Mouse (Mus musculus): Measurements from ENCODE around the gene Ntm.

GRCm38 (mm10) chr9:29727540-29728432 lies 235.2 kb downstream of the Ntm start:
- no peak for TF ChIP-seq POLR2A (IDR thresholded peaks at IDR 0.05; ENCODE audit: borderline replicate concordance, extremely low read depth, insufficient read depth, insufficient read length, poor library complexity, severe bottlenecking)
- no peak for TF ChIP-seq CTCF (IDR thresholded peaks at IDR 0.05; ENCODE audit: borderline replicate concordance, extremely low read depth, insufficient read depth, insufficient read length)
